Mouse (Mus musculus): ENCODE data around the gene Tpra1.

Gene Tpra1

DNA sequence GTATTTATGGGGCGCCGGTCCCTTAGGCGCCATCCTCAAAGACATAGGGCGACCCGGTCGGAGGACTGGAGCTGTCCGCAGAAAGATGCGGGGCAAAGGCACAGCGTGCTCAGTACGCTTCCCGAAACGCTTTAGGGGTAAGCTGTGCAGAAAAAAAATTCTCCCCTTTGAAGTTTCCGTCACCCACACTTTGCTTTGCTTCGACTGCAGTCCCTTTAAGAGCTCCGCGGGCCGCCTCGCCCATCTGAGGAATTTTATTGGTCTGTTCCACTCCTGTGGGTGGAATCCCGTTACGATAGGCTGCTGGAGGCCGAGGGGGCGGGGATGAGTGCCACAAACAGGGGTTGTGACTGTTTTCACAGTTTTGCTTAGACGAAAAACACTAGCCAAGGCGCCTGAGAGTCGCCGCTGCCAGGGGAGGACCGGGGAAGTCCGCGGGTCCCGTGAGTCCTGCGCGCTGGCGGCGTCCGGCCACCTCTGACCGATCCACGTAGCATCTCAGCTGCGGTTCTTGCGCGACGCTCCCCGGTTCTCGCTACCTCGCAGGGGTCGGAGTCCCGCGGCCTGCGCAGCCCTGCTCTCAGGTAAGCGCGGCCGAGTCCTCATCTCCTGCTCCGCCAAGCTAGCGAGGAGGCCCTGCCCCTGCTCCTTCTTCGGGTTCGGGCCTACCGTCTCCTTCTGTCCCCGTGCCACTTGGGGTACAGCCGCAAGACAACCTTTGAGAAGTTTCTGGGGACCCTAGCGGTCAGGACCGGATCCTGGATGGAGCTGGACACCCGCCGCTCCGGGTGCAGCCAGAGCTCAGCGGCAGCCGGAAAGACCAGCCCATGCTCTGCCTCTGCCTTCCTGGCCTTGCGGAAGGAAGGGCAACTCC, at the start of gene Tpra1:
Gene Tpra1 (plus strand): TSS at position 305 of the 874 bp plus-strand sequence.
- peak; percentile 88 to 89 for DNase-seq (ENCODE audit: low spot score in 2 of 2)

DNA sequence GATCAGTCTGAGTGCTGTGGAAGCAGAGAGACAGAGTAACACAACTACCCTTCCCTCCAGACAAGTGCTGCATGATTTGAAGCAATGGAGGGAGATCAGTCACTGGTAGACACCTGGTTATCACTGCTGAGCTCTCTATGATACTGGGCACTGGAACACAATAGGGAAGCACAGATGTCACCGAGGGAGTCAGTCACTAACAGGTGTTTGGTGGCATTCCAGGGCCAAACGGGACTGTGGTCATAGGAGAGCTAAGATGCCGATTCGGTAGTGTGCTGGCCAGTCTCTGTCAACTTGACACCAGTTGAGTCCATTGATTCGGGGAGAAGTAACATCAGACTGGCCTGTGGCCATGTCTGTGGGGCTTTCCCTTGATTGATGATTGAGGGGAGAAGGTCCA, 47.5 kb upstream of the Tpra1 start:
- no peak for DNase-seq (ENCODE audit: low spot score in 2 of 2)

DNA sequence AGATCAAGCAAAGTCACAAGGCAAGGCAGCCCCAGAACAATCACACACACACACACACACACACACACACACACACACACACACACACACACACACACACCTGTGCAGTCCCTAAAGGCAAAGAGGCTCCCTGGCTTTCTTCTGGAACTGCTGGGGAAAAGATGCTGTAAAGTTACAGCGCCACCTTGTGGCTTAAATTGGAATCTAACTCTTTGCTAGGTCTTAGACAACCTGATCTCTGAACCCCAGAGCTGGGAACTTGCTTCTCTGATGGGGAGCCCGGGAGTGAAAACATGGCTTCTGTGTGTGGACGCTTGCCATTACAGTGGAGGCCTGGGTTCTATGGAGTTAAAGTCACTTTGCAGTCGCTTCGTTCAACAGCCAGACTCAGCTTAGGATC, 46.4 kb upstream of the Tpra1 start:
- DNase-seq (ENCODE audit: low spot score in 2 of 2), result peak in 1 of 2 experiments; percentile 67

DNA sequence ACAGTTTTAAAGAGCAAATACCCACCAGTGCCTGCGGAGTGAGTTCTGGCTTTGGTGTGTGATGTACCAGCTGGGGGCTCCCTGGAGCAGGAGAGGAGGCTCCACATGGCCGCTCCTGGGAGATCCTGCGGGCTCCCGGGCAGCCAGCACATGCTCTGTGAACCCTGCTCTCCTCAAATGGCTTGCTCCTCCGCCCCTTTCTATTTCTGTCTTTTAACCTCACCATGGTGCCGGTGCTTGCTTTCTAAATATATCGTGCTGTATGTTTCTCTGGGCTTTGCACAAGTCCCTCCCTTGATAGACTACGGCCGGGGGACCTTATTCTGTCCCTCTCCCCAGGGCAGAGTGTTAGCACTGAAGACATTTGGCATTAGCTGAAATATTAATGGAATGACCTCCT, 44.8 kb upstream of the Tpra1 start:
- DNase-seq (ENCODE audit: low spot score in 2 of 2), result no peak

DNA sequence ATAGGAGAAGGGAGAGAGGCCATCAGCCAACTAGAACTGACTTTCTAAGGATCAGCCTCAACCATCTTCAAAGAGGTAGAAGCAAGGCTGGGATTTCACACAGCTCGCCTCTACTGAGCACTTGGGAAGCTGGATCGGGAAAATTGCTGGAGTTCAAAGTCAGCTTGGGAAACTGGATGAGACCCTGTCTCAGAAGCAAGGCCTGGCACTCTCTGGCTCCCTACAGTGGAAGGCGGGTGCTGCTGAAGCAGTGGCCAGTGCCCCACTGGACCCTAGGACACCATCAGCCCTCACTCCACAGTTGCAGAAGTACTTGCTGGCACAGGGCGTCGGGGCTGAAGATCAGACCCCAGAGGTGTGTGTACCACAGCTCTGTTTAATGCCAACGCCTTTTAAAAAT, 44.2 kb upstream of the Tpra1 start:
- no peak for DNase-seq (ENCODE audit: low spot score in 2 of 2)

DNA sequence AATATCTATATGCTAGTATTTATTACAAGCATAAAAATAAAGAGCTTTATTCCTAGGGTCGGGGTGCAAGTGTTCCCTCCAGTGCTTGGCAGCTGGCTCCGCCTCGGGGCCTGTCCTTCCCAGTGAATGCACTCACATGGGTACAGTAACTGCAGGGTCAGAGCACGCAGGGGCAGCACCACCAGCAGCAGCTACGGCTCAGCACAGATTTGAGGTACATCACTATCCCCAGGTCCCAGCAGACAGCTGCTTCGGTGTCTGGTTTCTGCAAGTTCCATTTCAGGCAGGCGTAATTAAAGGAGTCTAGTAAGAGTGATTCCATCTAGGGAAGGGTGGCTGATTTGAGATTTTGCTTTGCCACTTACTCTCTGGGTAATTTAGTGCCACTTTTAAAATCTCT, 43.7 kb upstream of the Tpra1 start:
- no peak for DNase-seq (ENCODE audit: low spot score in 2 of 2)

DNA sequence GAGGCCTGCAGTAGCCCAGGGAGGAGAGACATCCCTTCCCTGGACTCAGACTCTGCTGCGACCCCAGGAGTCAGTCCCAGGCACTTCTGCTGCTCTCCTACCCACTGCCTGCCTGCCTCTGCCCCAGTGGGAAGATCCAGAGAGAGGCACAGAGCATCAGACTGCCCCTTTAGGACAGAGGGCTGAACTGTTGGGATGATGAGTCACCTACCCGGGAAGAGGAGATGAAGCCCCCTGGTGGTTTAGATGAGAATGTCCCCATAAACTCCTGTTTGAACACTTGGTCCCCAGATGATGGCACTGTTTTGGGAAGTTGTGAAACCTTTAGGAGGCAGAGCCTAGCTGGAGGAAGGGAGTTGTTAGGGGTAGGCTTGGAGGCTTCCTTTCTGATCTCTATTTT, 41.1 kb upstream of the Tpra1 start:
- no peak for DNase-seq (ENCODE audit: low spot score in 2 of 2)

DNA sequence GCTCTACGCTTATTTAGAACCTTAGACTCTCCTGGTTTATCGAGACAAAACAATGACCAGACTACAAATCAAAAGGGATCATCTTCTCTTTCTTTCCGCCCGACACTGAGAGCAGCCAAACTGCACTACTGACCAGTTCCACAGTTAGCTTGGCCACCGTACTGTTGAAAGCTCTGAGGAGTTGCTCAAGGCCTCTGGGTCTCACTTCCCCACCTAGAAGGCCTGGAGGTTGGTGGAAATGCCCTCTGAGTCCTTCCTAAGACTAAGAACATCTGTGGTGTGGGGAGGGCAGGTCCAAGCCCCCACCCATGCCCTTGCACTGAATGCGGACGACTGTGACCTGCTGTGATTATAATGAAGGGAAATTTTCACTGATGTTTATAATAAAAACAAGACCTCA, 36.3 kb upstream of the Tpra1 start:
- DNase-seq (ENCODE audit: low spot score in 2 of 2), result no peak

DNA sequence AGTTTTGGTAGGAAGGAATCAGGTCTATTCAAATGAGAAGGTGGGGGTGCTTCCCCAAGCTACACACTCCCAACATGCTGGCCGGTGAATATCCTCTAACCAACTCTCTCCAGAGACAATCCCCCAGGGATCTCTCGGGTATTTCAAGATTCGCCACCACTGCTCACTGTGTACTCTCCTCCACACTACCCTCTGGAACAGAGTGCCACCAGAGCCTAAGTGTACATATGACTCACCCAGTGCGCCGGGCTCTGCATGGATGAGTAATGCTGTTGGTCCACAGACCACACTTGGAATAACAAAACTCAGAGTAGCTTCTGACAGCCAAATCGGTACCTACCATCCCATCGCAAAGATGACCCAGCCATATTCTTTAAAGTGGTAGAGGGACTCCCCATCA, 32.6 kb upstream of the Tpra1 start:
- no peak for DNase-seq (ENCODE audit: low spot score in 2 of 2)

DNA sequence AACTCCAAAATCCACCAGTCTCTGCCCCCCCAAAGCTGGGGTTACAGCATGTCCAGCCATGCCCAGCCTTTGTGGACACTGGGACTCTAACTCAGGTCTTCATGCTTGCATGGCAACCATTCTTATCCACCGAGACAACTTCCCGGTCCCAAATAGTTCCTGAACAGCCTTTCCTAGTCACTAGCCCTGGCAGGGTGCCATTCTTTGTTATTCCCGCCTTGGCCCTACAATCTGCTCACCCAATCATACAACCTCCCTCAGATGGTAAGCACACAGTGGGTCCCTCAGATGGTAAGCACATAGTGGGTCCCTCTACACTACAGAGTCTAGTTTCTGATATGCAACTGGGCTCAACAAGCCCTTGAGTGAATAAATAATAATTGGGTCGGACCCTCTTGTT, 31.5 kb upstream of the Tpra1 start:
- no peak for DNase-seq (ENCODE audit: low spot score in 2 of 2)

DNA sequence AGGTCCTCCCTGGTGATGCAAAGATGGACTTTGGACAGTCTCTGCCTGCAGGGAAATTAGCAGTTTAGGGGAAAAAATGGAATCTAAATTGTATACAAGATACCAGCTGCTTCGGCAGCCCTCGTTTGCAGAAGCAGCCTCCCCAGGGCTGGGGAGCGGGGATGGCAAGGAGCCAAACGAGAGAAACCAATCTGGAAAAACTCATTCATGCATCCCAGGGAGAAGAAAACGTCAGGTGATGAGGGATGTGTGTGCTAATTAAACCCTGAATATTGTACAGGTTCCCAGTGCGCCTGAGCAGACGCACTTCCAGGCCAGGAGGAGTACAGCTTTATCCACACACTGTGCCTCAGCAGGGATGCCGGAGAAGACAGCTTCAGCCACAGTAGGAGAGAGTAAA, 30.5 kb upstream of the Tpra1 start:
- no peak for DNase-seq (ENCODE audit: low spot score in 2 of 2)

DNA sequence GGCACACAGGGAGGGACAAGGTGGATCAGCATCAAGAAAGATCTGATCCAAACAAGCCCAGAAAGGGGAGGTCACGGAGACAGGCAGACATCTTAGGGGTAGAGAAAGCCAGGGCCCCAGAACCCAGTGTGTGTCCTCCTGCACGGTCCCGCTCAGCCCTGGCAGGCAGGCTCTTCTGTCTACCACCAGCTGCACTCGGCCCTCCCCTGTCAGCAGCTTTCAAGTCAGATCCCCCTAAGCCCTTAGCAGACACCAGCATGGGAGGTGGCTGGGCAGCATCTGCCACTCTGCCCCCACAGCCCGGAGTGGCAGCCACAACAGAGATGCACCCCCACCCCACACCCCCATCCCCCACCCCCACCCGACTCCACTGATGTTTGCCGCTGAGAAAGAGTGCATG, 29.2 kb upstream of the Tpra1 start:
- DNase-seq (ENCODE audit: low spot score in 2 of 2), result no peak

DNA sequence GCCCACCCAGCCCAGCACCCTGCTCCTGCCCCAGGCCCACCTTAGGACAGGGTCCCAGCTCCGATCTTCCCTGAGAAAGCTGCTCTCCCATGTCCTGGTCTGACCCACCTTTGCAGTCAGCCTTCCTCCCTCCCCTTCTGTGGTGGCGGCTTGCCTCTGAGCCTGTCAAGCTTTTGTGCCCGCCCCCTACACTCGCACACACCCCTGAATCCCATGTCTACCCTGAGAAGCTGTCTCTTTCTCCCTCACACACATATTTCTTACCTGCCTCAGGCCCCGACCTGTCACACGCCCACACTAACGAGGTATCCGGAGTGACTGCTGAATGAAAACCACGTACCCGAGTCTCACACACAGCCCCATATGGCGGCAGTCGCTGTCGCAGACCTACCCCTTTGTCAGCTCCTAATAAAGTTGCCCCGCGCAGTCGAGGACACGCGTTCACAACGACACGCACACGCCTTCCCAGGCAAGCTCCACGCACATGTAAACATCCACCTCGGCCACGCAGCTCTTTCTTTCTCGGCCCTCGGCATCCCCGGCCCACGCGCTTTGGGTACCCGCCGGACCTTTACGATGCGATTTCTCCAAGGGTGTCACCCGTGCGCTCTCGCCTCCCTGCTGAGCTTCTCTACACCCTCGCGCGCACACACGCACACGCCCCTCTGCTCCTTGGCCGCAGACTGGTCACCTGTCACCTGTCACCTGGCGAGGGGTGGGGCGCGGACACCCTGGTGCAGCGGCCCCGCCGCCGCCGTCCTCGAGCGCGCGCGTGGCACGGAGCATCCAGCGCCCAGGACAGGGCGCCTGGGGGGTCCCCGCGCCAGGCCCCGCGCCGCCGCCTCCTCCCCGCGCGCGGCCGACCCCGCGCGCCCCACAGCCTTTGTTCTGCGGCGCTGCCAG, 27.8 kb upstream of the Tpra1 start:
- no peak for DNase-seq (ENCODE audit: low spot score in 2 of 2)

DNA sequence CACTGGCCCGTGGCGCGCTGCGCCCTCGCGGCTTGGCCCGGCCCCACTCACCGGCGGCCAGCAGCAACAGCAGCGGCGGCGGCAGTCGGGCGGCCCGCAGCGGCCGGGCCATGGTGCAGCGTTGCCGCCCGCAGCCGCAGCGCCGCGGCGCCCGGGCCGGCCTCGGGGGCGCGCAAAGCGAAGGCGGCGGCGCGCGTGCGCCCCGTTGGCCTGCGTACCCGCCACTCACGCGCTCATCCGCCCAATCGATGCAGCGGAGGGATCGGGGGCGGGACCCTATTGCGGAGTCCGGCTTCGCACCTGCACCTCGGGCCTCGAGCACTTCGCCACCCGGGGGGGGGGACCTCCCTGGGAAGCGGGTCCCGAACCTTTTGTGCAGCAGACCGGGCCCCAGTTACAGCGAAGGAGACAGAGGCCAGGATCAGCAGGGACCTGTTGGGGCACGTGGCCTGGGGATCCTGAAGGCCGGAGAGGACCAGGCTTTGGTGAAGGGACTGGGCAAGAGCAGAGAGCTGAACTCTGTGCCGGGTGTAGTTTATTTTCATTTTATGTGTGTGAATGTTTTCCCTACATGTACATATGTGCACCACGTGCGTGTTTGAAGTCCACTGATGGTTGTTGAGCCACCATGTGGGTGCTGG, 27.1 kb upstream of the Tpra1 start, which contains the start of gene Podxl2:
Gene Podxl2 (minus strand): TSS at position 177 of the 641 bp plus-strand sequence.
- DNase-seq (ENCODE audit: low spot score in 2 of 2), result peak in 1 of 2 experiments; percentile 34

DNA sequence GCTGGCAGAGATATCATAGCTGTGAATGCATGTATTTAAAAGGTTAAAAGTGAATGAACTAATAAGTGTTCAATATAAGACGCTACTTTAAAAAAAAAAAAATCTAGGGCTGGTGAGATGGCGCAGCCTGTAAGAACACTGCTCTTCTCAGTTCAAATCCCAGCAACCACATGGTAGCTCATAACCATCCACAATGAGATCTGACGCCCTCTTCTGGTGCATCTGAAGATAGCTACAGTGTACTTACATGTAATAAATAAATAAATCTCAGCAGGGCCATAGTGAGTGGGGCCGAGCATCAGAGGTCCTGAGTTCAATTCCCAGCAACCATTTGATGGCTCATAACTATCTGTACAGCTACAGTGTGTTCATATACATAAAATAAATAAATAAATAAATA, 22.6 kb upstream of the Tpra1 start:
- DNase-seq (ENCODE audit: low spot score in 2 of 2), result no peak

DNA sequence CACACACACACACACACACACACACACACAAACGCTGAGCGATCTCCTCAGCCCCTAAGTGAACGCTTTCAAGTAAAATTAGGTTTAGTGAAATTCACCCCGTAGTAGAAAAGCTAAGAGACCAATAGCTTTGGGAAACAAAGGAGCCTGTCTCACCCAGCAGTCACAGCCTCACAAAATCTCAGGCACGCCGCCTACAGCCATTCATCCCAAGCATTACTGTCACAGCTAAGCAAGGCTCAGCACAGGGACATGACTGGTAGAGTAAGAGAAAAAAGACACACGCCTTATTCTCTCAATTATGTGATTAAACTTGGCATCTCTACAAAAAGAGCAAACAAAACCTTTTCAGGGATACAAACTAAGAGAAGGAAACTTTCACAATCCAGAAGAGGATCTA, 20.7 kb upstream of the Tpra1 start:
- no peak for DNase-seq (ENCODE audit: low spot score in 2 of 2)

DNA sequence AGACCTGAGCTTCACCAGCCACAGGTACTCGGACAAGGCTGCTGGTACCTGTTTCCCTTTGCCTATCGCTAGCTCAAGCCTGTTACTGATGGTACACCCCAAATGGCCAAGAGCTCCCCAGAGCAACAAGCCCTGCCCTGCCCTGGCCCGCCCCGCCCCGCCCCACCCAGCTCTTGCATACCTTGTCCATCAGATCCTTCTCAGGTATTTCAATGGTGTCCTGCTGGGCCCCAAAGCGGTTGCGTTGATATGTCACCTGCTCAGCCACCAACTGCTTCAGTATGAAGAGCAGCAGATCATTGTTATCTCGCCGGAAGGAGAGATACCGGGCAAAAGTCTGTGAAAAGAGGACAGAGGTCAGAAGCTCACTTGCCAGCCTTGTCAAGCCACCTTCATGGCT, 17.9 kb upstream of the Tpra1 start:
- DNase-seq (ENCODE audit: low spot score in 2 of 2), result no peak

DNA sequence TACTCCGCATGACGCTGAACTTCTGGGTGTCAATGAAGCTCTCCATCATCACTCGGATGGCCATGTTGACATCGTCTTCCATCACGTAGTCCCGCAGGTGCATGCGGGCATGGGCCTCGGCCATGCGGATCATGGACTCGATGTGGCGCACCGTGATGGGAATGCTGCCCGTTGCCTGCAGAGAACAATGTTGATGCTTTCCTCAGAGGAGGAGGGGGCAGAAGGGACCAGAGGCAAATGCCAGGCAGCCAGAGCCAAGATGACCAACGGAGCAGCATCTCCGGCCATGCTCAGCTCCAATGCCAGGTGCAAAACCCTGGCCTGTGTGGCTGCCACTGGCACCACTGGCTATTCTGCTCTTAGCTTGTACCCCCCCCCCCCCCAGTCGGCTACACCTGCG, 17.4 kb upstream of the Tpra1 start:
- DNase-seq (ENCODE audit: low spot score in 2 of 2), result no peak

DNA sequence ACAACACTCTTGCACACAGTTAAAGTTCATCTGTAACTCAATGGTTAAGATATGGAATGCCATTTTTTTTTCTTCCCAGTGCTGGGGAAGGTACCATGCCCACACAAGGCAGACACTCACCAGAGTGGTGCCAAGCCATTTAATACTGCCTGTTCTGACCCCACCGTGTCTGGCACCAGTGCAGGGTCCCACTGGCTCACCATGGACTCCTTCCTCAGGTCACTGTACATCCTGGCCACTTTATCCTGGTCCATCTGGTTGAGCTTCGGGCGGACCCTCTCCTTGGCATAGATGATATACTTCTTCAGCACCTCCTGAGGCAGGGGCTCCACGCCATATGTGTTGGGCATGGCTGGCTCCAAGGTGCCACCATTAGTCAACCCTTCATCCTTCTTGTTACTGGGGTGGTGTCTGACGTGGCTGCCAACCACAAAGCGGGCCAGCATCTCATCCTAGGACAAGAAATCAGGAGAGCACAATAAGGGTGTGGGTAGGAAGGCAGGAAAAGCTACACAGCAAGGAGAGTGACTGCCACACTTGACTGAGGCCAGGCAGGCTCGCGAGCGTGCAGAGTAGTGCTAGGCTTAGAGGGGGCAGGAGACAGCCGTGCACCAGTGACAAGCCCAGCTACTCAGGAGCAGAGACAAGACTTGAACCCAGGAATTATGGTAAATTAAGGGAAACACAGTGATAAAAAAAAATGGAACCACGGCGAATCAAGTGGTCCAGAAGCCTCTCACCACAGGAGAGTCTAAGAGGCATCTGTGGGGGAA, 16.2 kb upstream of the Tpra1 start:
- DNase-seq (ENCODE audit: low spot score in 2 of 2), result no peak

DNA sequence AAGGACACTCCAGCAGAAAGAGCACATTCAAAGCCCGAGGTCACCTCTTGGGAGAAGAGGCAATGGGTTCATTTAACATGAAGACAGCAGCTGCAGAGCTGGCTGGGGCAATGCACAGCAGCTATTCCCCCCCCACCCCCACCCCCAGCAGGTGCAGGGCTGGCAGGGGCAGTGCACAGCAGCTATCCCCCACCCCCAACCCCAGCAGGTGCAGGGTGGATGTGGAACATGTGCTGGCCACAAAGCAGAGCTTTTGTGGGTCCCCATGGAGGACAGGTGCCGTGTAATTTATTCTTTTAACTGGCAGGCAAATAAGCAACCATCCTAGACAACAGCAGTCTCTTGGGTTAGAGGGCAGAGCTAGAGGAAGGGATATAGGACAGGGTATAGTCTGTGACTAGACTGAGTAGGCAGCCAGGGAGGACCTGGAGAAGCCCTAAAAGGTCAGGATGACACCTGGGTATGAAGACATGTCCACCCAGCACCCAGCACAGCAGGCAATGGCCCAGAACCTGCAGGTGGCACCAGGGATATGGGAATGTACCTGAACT, 15.6 kb upstream of the Tpra1 start:
- DNase-seq (ENCODE audit: low spot score in 2 of 2), result no peak

DNA sequence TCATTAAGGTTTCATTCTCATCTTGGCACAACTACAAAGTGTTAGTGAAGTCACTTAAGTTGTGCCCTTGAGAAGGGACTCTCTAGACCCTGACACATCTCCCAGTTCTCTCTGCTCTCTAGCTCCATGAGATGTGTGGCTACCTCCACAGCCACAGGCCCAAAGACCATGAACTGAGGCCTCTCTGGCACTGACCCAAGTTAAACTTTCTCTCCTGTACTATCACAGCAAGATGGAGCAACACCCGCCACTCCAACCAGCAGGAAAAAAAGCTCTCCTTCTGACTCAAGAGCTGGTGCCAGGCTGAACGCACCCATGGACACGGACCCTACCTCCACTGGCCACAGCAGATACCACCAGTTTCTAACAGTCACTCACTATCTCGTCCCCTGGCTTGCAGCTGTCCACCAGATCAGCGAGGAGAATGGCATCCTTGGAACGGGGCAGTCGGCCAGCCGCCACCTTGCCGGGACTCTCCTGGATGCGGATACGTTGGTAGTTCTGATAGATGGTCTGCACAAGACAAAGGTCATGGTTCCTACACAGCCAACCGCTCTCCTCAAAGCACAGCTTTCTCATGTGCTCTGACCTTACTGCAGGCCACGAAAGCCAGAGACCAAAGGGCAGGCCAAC, 12.5 kb upstream of the Tpra1 start:
- no peak for DNase-seq (ENCODE audit: low spot score in 2 of 2)
